ENCODE assay signal across 9 mouse cellular contexts in the genomic region with DNA sequence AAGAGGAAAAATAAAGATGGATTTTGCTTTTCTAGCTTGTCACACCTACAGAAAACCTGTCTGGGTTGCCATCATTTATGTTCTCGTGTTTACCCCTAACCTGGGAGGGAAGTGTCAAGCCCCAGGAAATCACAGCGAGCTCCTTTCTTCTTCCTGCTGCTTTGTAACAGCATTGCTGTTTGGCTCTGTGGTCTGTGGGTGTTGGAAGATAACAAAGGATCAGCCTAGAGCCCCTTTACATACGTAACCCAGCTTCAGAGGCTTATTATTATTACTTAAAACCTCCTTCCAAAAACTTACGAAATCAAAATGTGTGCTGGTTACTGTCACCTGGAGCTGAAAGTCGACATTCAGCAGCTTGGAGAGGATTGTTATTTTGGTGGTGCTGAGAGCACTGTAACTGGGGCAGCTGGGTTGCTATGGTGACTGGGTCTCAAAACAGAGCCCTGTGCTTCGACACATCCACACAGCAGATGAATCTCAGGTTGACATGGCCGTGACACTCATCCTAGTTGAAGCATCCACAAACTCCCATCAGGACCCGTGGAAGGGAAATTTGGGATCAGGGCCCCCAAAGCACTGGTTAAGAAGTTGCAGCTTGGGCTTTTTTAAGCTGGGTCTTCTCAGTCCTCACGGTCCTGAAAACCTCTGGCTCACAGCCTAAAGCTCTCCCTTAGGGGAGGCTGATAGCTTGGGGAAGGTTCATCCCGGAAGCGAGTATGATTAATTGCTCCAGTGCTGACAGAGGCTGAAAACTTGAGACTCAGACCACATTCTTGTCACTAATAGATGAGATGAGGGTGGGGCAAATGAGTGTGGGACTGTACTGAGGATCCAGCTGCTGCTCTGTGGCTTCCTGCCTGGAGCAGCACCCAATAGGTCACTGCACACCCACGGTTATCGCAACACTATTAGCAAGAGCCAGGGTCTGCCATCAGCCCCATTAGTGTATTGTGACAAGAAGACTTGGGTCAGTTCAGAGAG. TPM values are rescaled to one million over a fixed set of nuclear protein-coding genes. Genes with fewer than 3 reads are reported as not detected.
DNase-seq lines count a peak whose midpoint lies in the region; ATAC-seq and TF ChIP-seq lines count a peak whose summit lies in the region.
"Had no signal": no experiment of that assay in that cellular context is flagged by ENCODE, and none has a peak within 500 bp of the region (broad histone marks: within the 10 kb centered on the region; RNA-seq: fewer than 3 reads in every experiment).

No protein-coding gene starts in this region.

- H3ac ChIP-seq in myocyte (ENCODE audit: control insufficient read depth, insufficient read length): no peak overlapping the region

- peaks cover 18% of the 10 kb centered on the region for H3K4me1 ChIP-seq in heart, embryonic 10.5 days
- no peaks in the 10 kb centered on the region for H3K4me1 ChIP-seq in kidney, adult 2 months (ENCODE audit: control insufficient read depth, insufficient read depth, low read length)
- no peaks in the 10 kb centered on the region for H3K4me1 ChIP-seq in limb, embryonic 13.5 days
- H3K4me1 ChIP-seq: limb, embryonic 12.5 days had no signal

- 0 out of 2 replicates have a peak overlapping the region, but pooled peaks have one; percentile 37 for H3K4me3 ChIP-seq in heart, embryonic 10.5 days
- no peak overlapping the region for H3K4me3 ChIP-seq in kidney, adult 2 months (ENCODE audit: insufficient read depth, low read depth, low read length)
- H3K4me3 ChIP-seq in limb, embryonic 13.5 days: no peak overlapping the region
- peak overlapping the region; percentile 3 for H3K4me3 ChIP-seq in myocyte

- no peak overlapping the region for H3K9ac ChIP-seq in limb, embryonic 13.5 days

- no peaks in the 10 kb centered on the region for H3K27me3 ChIP-seq in heart, embryonic 10.5 days (ENCODE audit: insufficient read depth, poor library complexity, severe bottlenecking)
- H3K27me3 ChIP-seq in kidney, adult 2 months (replicated peaks; ENCODE audit: control insufficient read depth, insufficient read depth, low read length): no peaks in the 10 kb centered on the region
- 0 out of 2 replicates have a peak, but pooled peaks cover 3% of the 10 kb centered on the region for H3K27me3 ChIP-seq in limb, embryonic 13.5 days
- H3K27me3 ChIP-seq in myocyte (ENCODE audit: control insufficient read depth, insufficient read depth, insufficient read length): no peaks in the 10 kb centered on the region

- no peaks in the 10 kb centered on the region for H3K36me3 ChIP-seq in heart, embryonic 10.5 days
- H3K36me3 ChIP-seq in kidney, adult 2 months (ENCODE audit: control insufficient read depth, insufficient read depth, low read length): no peaks in the 10 kb centered on the region
- no peaks in the 10 kb centered on the region for H3K36me3 ChIP-seq in limb, embryonic 13.5 days
- no peaks in the 10 kb centered on the region for H3K36me3 ChIP-seq in myocyte (ENCODE audit: control insufficient read depth, insufficient read depth)
- H3K36me3 ChIP-seq: limb, embryonic 12.5 days had no signal

- TF ChIP-seq POLR2A in kidney, adult 2 months (IDR thresholded peaks at IDR 0.05; ENCODE audit: low read depth, low read length): no peak
- no peak for TF ChIP-seq POLR2A in myocyte (IDR thresholded peaks at IDR 0.05; ENCODE audit: insufficient read length, low read depth)

- DNase-seq in gastrocnemius, adult 18-20 months (ENCODE audit: low spot score): peak; percentile 55
- DNase-seq in gastrocnemius, postnatal 4 days (ENCODE audit: low spot score in 2 of 2): no peak
- DNase-seq in embryo, embryonic 10.5 days (ENCODE audit: low spot score): peak; percentile 43
- DNase-seq in heart, embryonic 10.5 days (ENCODE audit: low spot score): peak; percentile 78
- DNase-seq in kidney, adult 2 months: peak; percentile 76

- H3K4me2 ChIP-seq in limb, embryonic 13.5 days (replicated peaks): no peak overlapping the region
- H3K4me2 ChIP-seq in myocyte (ENCODE audit: low read depth): peak overlapping the region; percentile 79

- TF ChIP-seq CTCF in kidney, adult 2 months (conservative IDR thresholded peaks at IDR 0.05; ENCODE audit: insufficient read depth, insufficient read length, low read depth, low read length): no peak

- H3K9me3 ChIP-seq in heart, embryonic 10.5 days: no peaks in the 10 kb centered on the region
- H3K9me3 ChIP-seq in limb, embryonic 13.5 days: no peaks in the 10 kb centered on the region
- H3K9me3 ChIP-seq: limb, embryonic 12.5 days had no signal

- 31% methylated on average over 13 of the region's 13 CpGs for WGBS in heart, embryonic 10.5 days
- 29% methylated on average over 13 of the region's 13 CpGs for WGBS in kidney, adult 2 months
- 39% methylated on average over 13 of the region's 13 CpGs for WGBS in limb, embryonic 13.5 days

- H3K27ac ChIP-seq in heart, embryonic 10.5 days: peak overlapping the region; percentile 31
- H3K27ac ChIP-seq in kidney, adult 2 months (ENCODE audit: insufficient read depth, low read depth, low read length): no peak overlapping the region
- no peak overlapping the region for H3K27ac ChIP-seq in limb, embryonic 13.5 days
- H3K27ac ChIP-seq: limb, embryonic 12.5 days had no signal

- H3K79me2 ChIP-seq in myocyte (ENCODE audit: control insufficient read depth, insufficient read depth): no peaks in the 10 kb centered on the region

- ATAC-seq in limb, embryonic 13.5 days (ENCODE audit: low FRiP score, low read depth): 0 out of 2 replicates have a peak, but pooled peaks have one; percentile 48
- ATAC-seq in monocyte, adult 5-6 weeks (replicated peaks; ENCODE audit: insufficient number of reproducible peaks, low FRiP score, low TSS enrichment, poor library complexity, severe bottlenecking): no peak

TF ChIP-seq in myocyte, 11 proteins besides CTCF, POLR2A, EP300 and RAD21:
- TF ChIP-seq MAX (IDR thresholded peaks at IDR 0.05; ENCODE audit: low read depth) (no peak), MYOG (IDR thresholded peaks at IDR 0.05; ENCODE audit: control insufficient read depth in 1 of 3, insufficient read depth in 1 of 3, insufficient read length in 2 of 3, low read depth in 2 of 3) (peak in 2 of 3 experiments; percentile 23 to 77), MYOD1 (IDR thresholded peaks at IDR 0.05; ENCODE audit: control insufficient read depth in 1 of 3, insufficient read length in 2 of 3, low read depth in 2 of 3) (peak in 2 of 3 experiments; percentile 76 to 92)

RNA-seq across cellular contexts. Expression of a gene that starts 49.7 kb away (rescaled TPM):
- total RNA-seq in gastrocnemius, adult 18-20 months (2021): 1 to 10 TPM; 5.0 to 5.1 TPM
- 10 to 100 TPM; 11.0 to 12.8 TPM for total RNA-seq in gastrocnemius, postnatal 4 days (2021)
- polyA plus RNA-seq in heart, embryonic 10.5 days (2016; fragmentation: Nextera tagmentation; extraction: Ambion mirVana): 8.9 and 9.6 TPM in 2 replicates
- polyA plus RNA-seq in kidney, adult 2 months (2012; rRNA removed): 10.0 and 13.2 TPM in 2 replicates
- 12.8 and 15.2 TPM in 2 replicates for polyA plus RNA-seq in limb, embryonic 13.5 days (2015; fragmentation: Nextera tagmentation; extraction: Ambion mirVana)
- polyA plus RNA-seq in myocyte (2012; fragmentation: generic; extraction: Trizol): 6.1 TPM
- total RNA-seq in monocyte, adult 5-6 weeks (2017): 9.9 to 22.0 TPM (median 13.4 TPM) in 3 replicates

Comparison
In these comparisons a context has a peak if more than half of its experiments do, and no peak if none do; other contexts are left out.
1. DNase-seq: peak in gastrocnemius, adult 18-20 months (single experiment), embryo, embryonic 10.5 days (single experiment), heart, embryonic 10.5 days (single experiment) and kidney, adult 2 months (single experiment); none in gastrocnemius, postnatal 4 days (0 of 2).
2. H3K4me3 ChIP-seq: peak in heart, embryonic 10.5 days (single experiment) and myocyte (single experiment); none in kidney, adult 2 months (single experiment) and limb, embryonic 13.5 days (single experiment).